Mouse (Mus musculus): ENCODE results near the gene Tceal1. TPM values are rescaled to one million over a fixed set of nuclear protein-coding genes. Genes with fewer than 3 reads are reported as not detected.
"Not testable (repeated sequence)": the region's sequence is repeated elsewhere in the genome, so short reads cannot be mapped to it uniquely, and the experiment has no call there.

Tceal1 gene
- total RNA-seq (2021), result 10 to 100 TPM; 15.1 to 16.0 TPM
- long read RNA-seq, experiment 1, transcript Tceal1-201 (2 exons, 2,803 nt), result major isoform, 26 of 30 reads
- long read RNA-seq, experiment 1, partial matches to known transcripts, result 0 of 30 reads
- long read RNA-seq, experiment 1, other reads (novel, unspliced or antisense), result 4 of 30 reads
- long read RNA-seq, experiment 2, transcript Tceal1-201 (2 exons, 2,803 nt), result major isoform, 29 of 29 reads
- long read RNA-seq, experiment 2, partial matches to known transcripts, result 0 of 29 reads
- long read RNA-seq, experiment 2, other reads (novel, unspliced or antisense), result 0 of 29 reads

DNA sequence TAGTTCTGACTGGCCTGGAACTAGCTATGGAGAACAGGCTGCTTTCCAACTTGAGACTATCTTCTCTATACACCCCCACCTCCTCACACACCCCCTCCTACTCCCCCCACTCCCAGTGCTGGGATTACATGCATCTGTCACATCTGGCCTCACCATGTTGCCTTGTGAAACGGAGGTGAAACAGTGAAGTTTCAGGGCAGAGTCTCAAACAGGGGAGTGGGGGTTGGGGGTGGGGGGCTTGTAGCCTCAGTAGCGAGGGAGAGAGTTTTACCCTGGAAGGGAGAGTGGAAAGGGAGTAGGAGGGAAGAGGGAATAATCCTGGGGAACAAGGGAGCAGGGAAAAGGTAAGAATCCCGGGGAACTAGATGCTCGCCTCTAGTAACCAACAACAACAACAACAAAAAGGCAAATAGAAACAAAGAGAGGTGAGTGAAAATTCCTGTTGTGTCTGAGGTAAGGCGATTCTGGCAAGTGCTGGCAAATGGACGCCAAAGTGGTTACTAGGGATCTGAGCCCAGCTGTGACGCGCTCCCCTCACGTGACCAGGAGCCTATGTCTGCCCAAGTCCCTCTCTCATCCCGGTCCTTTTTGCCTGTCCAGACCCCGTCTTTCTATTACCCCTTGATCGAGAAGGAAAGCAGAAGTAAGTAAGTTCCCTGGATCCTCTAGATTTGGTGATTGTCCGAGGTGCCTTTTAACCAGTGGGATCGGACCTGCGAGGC lies at the start of gene Tceal1:
Gene Tceal1, plus strand, starts transcription at position 537 of the 722 bp plus-strand sequence.
- DNase-seq (ENCODE audit: low spot score in 2 of 2), result peak; percentile 55 to 67

GRCm38 (mm10) chrX:136666281-136666706 lies 41.5 kb upstream of the Tceal1 start:
- peak; percentile 6 to 25 for DNase-seq (ENCODE audit: low spot score in 2 of 2)

GRCm38 (mm10) chrX:136666762-136667464 lies 40.9 kb upstream of the Tceal1 start:
- peak; percentile 3 to 13 for DNase-seq (ENCODE audit: low spot score in 2 of 2)

- DNase-seq (ENCODE audit: low spot score in 2 of 2), result no peak
Measured at GRCm38 (mm10) chrX:136668794-136669193, 39.0 kb upstream of the Tceal1 start.

DNA sequence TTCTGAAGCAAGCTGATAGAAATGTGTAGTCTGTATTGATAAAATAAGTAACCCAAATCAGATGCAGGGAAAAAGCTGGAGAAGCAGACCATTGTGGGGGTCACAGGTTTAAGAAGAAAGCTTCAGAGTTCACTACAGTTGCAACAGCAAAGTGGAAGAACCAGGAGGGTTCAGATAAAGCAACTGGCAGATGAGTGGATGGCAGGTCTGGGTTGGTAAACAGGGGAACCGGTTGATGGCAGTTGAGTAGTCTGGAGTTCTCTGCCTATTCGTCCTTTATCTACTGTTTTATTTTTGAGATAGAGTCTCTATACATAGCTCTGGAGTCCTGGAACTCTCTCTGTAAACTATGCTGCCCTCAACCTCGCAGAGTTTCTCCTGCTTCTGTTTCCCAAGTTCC lies 26.8 kb upstream of the Tceal1 start:
- no peak for DNase-seq (ENCODE audit: low spot score in 2 of 2)

- DNase-seq (ENCODE audit: low spot score in 2 of 2), result not testable (repeated sequence)
Measured at GRCm38 (mm10) chrX:136691606-136692293, 16.0 kb upstream of the Tceal1 start.

- no peak for DNase-seq (ENCODE audit: low spot score in 2 of 2)
Measured at GRCm38 (mm10) chrX:136692294-136692675, 15.5 kb upstream of the Tceal1 start.

DNA sequence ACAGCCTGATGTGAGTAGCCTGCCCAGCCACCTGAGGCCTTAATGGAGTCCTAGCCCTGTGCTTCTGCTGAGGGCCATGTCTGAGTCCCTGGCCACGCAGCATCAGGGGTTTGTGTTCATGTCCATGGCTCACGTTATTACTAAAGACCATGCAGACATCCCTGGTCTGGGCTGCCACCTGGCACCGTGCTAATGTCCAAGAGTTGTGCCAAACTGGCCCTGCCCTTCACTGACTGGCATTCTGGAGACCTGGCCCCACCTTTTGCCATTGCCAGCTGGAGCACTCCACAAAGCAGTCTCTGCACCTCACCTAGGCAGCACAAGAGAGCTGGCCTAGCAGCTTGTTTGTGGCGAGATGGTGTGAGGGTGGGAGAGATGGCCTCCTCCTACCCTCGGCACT lies 14.6 kb upstream of the Tceal1 start:
- DNase-seq (ENCODE audit: low spot score in 2 of 2), result no peak

DNA sequence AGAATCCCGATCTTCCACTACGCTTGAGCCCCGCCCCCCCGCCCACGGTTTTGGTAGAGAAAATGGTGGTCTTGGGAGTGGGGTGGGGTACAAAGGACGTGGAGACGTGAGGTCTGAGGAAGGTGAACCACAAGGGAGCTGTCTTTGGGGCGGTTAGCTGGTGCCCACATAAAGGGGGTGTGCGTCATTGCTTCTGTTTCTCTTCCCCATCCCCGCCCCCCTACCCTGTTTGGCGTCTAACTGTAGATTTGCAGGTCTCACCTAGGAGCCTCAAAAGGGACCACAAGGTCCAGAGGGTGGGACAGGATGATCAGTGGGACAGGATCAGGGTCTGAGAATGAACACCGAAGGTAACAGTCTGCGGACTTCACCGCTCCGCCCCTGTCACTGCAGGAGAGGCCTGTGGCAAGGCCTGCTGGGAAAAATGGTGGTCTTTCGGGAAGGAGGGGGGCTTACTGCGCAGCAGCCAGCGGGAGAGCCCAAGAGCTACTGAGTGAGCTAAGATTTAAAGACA lies 443 bp downstream of the Tceal1 start:
- DNase-seq (ENCODE audit: low spot score in 2 of 2), result peak; percentile 13 to 24

GRCm38 (mm10) chrX:136708782-136709181 lies 1.0 kb downstream of the Tceal1 start:
- no peak for DNase-seq (ENCODE audit: low spot score in 2 of 2)

DNA sequence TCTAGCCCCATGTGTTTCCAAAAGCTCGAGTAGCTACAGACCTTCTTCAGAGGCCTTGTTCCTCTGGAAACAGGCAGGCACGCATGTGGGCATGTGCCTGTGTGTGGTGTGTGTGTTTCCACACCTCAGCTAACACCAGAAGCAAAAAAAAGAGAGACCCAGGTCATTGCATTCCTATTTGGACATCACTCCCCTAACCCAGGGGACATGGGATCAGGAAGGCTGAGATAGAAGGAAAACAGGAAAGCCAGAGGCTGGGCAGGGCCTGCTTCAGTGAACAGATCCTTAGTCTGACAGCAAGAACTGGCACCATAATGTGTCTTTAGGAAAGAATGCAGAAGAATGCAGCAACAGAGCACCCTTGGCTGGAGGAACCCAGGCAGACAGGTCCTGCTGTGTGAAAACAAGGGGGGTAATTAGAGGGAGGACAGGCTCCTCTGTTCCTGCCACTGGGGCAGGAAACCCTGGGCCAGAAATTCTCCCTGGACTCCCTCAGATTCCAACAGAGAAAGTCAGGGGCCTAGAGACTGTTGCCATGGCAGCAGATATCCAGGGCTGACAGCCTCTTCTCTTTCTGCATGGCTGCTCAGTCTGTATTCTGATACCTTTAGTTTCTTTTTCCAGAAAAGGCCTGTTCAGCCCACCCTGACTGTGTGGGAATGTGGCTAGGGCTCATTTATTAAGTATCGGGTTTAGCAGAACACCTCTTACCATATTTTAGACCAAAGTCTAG lies 7.1 kb downstream of the Tceal1 start:
- not testable (repeated sequence) for DNase-seq (ENCODE audit: low spot score in 2 of 2)

DNA sequence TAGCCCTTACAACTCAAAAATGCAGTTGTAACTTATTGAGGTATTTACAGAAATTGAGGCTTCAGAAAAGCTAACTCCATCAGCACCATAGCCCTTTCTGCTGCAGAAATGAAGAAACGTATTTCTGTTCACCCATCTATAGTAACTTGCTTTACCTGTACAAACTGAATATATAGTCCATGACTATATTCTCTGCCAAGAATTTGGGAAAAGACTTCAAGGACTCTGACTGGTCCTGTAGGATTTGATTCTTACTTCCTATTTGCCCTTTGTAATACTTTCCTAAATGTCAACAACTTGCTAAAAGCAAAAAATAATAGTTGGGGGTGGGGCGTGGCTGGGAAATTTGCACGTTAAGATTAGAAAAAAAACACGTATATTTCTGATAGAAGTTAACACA lies 24.2 kb downstream of the Tceal1 start:
- no peak for DNase-seq (ENCODE audit: low spot score in 2 of 2)

DNA sequence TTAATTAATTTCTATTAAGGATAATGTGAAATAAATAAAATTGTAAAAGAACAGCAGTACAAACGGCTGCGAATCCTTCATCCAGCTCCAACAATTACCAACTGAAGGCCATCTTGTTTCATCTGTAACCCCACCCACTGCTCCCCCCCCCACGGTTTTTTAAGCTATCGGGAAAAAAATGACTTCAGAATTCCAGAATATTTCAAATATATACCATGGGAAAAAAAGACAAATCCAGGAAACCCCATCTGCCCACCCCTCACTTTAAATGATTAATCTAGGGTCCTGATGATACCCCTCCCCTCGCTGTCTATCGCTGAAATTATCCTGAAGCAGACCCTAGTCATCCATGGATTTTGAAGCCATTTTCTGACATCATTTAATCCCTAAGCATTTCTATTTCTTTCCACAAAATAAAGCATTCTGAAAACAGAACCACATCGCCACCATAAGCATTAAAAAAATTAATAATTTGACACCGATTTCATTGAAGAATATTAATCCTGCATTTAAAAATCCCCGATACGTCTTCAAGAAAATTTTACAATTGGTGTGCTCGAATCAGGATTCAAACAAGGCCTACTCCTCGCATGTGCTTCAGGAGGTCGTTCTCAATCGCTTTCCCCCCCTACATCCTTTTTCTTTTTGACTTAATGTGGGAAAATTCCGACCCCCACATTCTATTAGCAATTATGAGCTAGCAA lies 32.5 kb downstream of the Tceal1 start:
- DNase-seq (ENCODE audit: low spot score in 2 of 2), result no peak

DNA sequence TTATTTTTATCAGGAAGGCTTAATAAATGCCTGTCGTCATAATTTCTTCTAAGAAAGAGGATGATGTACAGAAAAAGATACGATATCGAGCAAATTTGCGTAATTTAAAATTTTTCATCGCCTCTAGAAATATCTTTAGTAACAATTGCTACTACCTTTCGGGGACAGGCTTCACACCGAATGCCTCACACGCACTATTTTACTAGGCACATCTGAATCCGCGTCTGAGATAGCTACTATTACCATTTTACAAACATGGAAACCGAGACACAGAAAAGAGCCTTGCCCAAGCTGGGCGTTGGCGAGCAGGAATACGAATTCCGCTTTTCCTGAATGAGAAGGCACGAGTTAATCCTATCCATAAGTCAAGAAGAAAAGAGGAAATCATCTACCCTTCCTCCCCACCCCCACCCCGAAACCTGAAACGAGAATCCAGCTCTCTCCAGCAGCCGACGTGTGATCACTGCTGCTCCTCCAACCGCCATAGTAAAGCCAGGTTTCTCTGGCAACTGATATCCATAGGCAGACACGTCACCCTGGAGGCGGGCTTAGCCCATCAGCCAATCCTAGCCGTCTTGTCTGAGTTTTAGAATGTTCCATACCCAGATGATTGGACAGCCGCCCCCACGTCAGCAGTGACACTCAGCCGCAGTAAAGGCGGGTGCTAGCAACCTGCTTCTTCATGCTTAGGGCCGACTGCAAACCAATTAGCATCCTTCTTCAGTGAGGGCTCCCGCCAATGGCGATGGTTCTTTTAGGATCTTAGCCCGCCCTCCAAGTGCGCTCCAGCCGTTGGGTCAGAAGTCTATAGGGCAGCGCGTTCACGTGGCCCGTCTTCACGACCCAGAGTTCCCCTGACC lies 33.2 kb downstream of the Tceal1 start:
- peak; percentile 83 to 91 for DNase-seq (ENCODE audit: low spot score in 2 of 2)

DNA sequence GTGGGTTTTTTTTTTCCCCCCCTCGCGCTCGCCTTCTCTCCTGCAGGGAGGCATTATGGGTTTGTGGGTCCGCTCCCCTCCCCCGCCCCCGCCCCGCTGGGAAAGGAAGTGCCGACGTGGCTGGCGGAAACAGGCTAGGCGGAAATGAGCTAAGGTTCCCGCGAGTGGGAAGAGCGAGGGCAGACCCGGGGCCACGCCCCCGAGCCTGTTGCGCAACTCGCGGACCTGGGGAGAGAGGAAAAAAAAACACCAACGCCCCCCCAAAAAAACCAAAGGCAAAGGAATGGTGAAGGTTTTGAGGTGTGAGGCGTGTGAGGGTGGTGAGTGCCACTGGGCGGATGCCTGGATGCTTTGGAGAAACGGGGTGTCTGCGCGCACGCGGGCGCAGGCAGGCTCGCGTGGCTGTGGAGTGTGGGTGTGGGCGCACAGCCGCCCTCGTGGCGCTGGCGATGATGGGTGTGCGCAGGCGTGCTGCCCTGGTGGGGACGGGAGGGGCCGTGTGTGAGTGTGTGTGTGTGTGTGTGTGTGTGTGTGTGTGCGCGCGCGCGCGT lies 33.9 kb downstream of the Tceal1 start:
- peak; percentile 53 to 64 for DNase-seq (ENCODE audit: low spot score in 2 of 2)

DNA sequence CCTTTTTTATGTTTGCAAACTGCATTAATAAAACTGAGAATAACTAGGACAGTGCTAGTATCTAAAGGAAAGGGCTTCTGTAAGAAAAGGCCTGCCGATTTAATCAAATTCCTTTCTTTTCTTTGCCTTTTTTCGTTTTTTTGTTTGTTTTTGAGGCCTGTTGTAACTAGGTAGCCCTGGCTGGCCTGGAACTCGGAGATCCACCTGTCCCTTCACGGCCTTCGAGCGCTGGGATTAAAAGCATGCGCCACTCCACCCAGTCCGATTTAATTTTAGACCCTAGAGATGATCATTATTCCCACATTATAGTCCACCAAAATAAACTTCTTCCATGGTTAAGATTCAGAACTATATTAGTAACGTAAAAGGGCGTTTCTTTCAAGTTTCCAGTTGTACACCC lies 34.5 kb downstream of the Tceal1 start:
- peak in 1 of 2 experiments; percentile 15 for DNase-seq (ENCODE audit: low spot score in 2 of 2)

DNA sequence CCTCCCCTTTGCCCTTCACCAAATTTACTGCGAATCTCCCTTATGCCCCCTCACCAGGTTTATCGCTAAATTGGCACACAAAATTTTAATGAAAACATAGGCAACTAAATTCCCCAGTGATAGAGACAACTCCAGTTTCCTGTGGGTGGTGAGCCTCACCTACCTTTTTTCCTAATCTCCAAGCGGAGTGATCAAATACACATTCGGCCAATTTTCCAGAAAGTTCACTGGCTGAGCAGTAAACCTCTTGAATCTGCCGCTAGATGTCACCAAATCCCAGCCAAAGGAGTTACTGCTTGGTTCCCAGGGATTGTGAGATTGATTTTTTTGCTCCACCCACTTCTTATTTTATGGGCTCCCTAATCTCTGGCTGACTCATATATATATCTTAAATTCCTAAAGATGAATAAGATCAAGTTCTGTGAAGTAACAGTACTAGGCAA lies 34.9 kb downstream of the Tceal1 start:
- peak; percentile 56 to 59 for DNase-seq (ENCODE audit: low spot score in 2 of 2)

GRCm38 (mm10) chrX:136743459-136743858 lies 35.7 kb downstream of the Tceal1 start, which contains the start of gene Morf4l2:
Gene Morf4l2, minus strand, starts transcription at chrX:136743690.
- DNase-seq (ENCODE audit: low spot score in 2 of 2), result no peak

All from left cerebral cortex, adult 18-20 months (tissue).